Mouse (Mus musculus) limb, embryonic 11.5 days (tissue): ENCODE measurements around the gene Myh9. TPM values are rescaled to one million over a fixed set of nuclear protein-coding genes. Genes with fewer than 3 reads are reported as not detected.

Experiments
- ATAC-seq: fragments of 200-750 bp; cut with Nextera tagmentation; 2 replicates; pipeline ENCODE4 v1.8.0; 2017; ENCODE audit warnings: low read depth; ENCODE audit not compliant: insufficient number of reproducible peaks, low FRiP score, low TSS enrichment
- DNase-seq: peaks from one replicate; pipeline ENCODE4 v3.0.0-alpha.2; 2015; ENCODE audit warnings: low spot score
- H3K27ac ChIP-seq: fragments of 300-500 bp; sonication (generic); replicated peaks from 2 replicates; pipeline ENCODE4 v1.5.1; 2014; ENCODE audit warnings: low read depth, mild to moderate bottlenecking, low read length
- H3K27me3 ChIP-seq: fragments of 300-500 bp; sonication (generic); 2 replicates; pipeline ENCODE4 v1.6.1; 2014; ENCODE audit warnings: mild to moderate bottlenecking, low read length, mixed read lengths; ENCODE audit not compliant: control insufficient read depth, insufficient read depth
- H3K36me3 ChIP-seq: fragments of 300-500 bp; sonication (generic); 2 replicates; pipeline ENCODE4 v1.6.1; 2014; ENCODE audit warnings: mild to moderate bottlenecking, low read length, moderate library complexity, mixed read lengths; ENCODE audit not compliant: control insufficient read depth, insufficient read depth
- H3K4me1 ChIP-seq: fragments of 300-500 bp; sonication (generic); 2 replicates; pipeline ENCODE4 v1.6.1; 2014; ENCODE audit warnings: low read length, mixed read lengths; ENCODE audit not compliant: control insufficient read depth, insufficient read depth
- H3K4me2 ChIP-seq: fragments of 300-500 bp; sonication (generic); 2 replicates; pipeline ENCODE4 v1.6.1; 2014; ENCODE audit warnings: low read depth, mild to moderate bottlenecking, moderate library complexity; ENCODE audit not compliant: severe bottlenecking
- H3K4me3 ChIP-seq: fragments of 300-500 bp; sonication (generic); 2 replicates; pipeline ENCODE4 v1.5.1; 2014; ENCODE audit warnings: low read depth, low read length
- H3K9ac ChIP-seq: fragments of 300-500 bp; sonication (generic); 2 replicates; pipeline ENCODE4 v1.6.1; 2014; ENCODE audit warnings: mild to moderate bottlenecking, low read length
- H3K9me3 ChIP-seq: fragments of 300-500 bp; sonication (generic); 2 replicates; pipeline ENCODE4 v1.6.1; 2016; ENCODE audit warnings: low read length; ENCODE audit not compliant: control insufficient read depth
- WGBS: fragments of 180-500 bp; shearing (Covaris S2); extraction: QIAGEN DNeasy Blood & Tissue Kit; methylation state at CpG from one replicate; pipeline ENCODE4 v1.1.7; 2014; 5-methylcytosine and 5-hydroxymethylcytosine counted together
- polyA plus RNA-seq: library from polyadenylated mRNA; unstranded; fragments of >200 nt; fragmentation: Nextera tagmentation; extraction: Ambion mirVana; gene quantifications from 2 replicates; pipeline ENCODE4 v1.2.1, GENCODE M21; 2014

Gene Myh9
- polyA plus RNA-seq, 1 experiment from 2014 or later, result 33.2 TPM

DNA sequence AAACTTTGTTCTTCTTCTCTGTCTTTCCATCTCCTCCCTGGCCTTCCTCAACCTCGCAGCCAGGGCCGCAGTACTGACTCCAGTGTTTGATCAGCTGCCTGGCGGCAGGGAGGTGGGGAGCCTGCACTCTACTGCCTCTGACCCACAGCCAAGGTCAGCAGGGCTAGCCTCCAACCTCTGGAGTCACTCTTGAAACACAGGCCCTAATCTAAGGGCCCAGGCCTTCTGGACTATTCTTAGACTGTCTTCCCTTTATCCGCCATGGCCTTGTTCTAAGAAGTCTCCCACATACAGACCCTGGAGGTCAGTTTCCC is 41.7 kb upstream of the Myh9 start:
- ATAC-seq, result no peak
- no peaks in the 10 kb centered on the region for H3K36me3 ChIP-seq
- H3K27me3 ChIP-seq, result no peaks in the 10 kb centered on the region
- peak overlapping the region; percentile 47 for H3K9ac ChIP-seq
- peak overlapping the region; percentile 70 for H3K27ac ChIP-seq
- no peak overlapping the region for H3K4me3 ChIP-seq
- peaks cover 19% of the 10 kb centered on the region for H3K4me1 ChIP-seq
- H3K9me3 ChIP-seq, result no peaks in the 10 kb centered on the region
- no peak overlapping the region for H3K4me2 ChIP-seq
- 50% methylated on average over 4 of the region's 4 CpGs for WGBS
- DNase-seq, result no peak

- ATAC-seq, result peak; percentile 28; the same call in 1 of the 2 replicates
- Histone ChIP-seq H3K27ac (peak overlapping the region; percentile 70), H3K4me3 (no peak overlapping the region), H3K4me2 (peak overlapping the region; percentile 20; the same call in 1 of the 2 replicates), H3K36me3 (no peaks in the 10 kb centered on the region), H3K4me1 (peaks cover 19% of the 10 kb centered on the region), H3K27me3 (no peaks in the 10 kb centered on the region), H3K9ac (peak overlapping the region; percentile 47), H3K9me3 (no peaks in the 10 kb centered on the region)
- DNase-seq, result peak; percentile 73
- WGBS, result 9% methylated on average over 17 of the region's 17 CpGs
Observed at GRCm38 (mm10) chr15:77882797-77883696, 41.1 kb upstream of the Myh9 start.

DNA sequence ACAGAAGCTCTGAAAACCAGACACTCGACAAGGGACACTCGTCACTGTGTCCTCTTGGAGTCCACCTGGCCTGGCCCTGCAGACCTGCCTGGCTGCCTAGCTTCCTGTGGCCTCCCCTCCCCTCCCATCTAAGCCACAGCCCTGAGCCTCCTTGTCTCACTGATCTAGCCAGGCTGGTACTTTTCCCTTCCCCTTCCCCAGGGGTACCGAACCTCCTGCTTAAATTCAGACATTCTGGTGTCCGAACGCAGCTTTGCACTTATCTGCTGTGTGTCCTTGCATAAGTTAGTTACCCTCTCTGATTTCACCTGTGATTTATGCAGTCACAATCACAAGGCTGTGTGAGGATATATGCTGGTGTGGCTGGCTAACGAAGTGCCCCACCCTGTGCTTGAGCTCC is 40.3 kb upstream of the Myh9 start:
- Histone ChIP-seq H3K27me3 (no peaks in the 10 kb centered on the region), H3K36me3 (no peaks in the 10 kb centered on the region), H3K4me3 (no peak overlapping the region), H3K4me1 (peaks cover 19% of the 10 kb centered on the region), H3K9ac (no peak overlapping the region), H3K27ac (no peak overlapping the region; the same call in 1 of the 2 replicates), H3K9me3 (no peaks in the 10 kb centered on the region), H3K4me2 (no peak overlapping the region)
- ATAC-seq, result peak; percentile 5; the same call in 1 of the 2 replicates
- no peak for DNase-seq
- 52% methylated on average over 6 of the region's 6 CpGs for whole genome bisulfite sequencing

DNA sequence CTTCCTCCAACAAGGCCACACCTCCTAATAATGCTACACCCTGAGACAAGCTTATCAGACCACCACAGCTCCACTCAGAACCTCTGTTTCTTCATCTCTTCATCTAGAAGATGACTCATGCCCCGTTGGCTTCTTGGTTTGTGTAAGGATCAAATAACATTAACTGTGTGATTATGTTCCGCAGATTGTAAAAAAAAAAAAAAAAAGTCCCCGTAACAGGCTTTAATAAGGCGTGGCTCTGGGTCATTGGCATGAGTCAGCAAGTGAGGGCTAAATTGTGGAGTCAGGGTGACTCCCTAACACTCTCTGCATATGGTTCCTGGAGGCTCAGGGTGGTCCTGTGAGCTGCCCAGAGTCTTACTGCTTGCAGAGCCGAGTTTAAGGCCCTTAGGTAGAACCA is 39.7 kb upstream of the Myh9 start:
- Histone ChIP-seq H3K27ac (no peak overlapping the region), H3K9me3 (no peaks in the 10 kb centered on the region), H3K4me1 (peaks cover 19% of the 10 kb centered on the region), H3K9ac (no peak overlapping the region), H3K4me3 (no peak overlapping the region), H3K4me2 (no peak overlapping the region), H3K27me3 (no peaks in the 10 kb centered on the region), H3K36me3 (no peaks in the 10 kb centered on the region)
- 43% methylated on average over 5 of the region's 5 CpGs for WGBS
- no peak for ATAC-seq
- DNase-seq, result no peak

DNA sequence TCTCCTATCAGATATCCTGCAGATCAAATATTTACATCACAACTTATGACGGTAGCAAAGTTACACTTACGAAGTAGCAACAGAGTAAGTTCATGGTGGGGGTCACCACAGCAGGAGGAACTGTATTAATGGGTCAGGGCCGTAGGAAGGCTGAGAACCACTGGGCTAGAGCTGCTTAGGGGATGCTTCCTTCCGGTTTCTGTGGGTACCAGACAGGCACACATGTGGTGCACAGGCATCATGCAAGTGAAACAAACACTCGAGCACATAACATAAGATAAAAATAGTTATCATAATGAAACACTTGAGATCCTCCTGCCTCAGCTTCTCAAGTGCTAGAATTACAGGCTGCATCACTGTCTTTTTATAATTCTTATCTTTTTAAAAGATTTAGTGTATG is 38.8 kb upstream of the Myh9 start:
- 88% methylated on average over 5 of the region's 5 CpGs for WGBS
- H3K27ac ChIP-seq, result no peak overlapping the region

GRCm38 (mm10) chr15:77879756-77880155 is 37.8 kb upstream of the Myh9 start:
- no peaks in the 10 kb centered on the region for H3K9me3 ChIP-seq
- DNase-seq (no peak), ATAC-seq (no peak)
- H3K4me2 ChIP-seq, result no peak overlapping the region
- H3K27me3 ChIP-seq, result no peaks in the 10 kb centered on the region
- no peak overlapping the region for H3K9ac ChIP-seq
- 89% methylated on average over 3 of the region's 3 CpGs for WGBS
- H3K4me1 ChIP-seq, result peaks cover 19% of the 10 kb centered on the region
- no peaks in the 10 kb centered on the region for H3K36me3 ChIP-seq
- no peak overlapping the region for H3K27ac ChIP-seq
- H3K4me3 ChIP-seq, result no peak overlapping the region

More for the DNA sequence above, 38.8 kb upstream of the Myh9 start:
- H3K4me1 ChIP-seq, result peaks cover 19% of the 10 kb centered on the region
- no peak overlapping the region for H3K4me3 ChIP-seq
- H3K36me3 ChIP-seq, result no peaks in the 10 kb centered on the region
- ATAC-seq (no peak), DNase-seq (no peak)
- no peaks in the 10 kb centered on the region for H3K9me3 ChIP-seq
- no peak overlapping the region for H3K4me2 ChIP-seq
- H3K27me3 ChIP-seq, result no peaks in the 10 kb centered on the region
- H3K9ac ChIP-seq, result no peak overlapping the region

DNA sequence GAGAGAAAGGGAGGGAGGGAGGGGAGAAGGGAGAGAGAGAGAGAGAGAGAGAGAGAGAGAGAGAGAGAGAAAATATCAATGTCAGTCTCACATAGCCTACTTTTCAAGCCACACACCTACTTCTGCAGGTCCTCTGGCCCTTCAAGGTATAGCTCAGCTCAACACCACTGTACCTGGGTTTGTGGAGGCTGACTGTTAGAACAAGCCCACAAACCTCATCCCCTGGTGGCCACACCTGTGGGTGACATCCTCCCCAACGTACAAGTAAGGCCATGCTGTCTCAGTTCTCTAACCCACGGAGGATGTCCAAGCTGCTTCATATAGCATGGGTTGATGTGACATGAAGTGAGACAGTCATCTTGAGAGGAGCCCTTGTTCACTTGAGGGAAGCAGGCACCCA is 35.2 kb upstream of the Myh9 start:
- no peak overlapping the region for H3K9ac ChIP-seq
- H3K36me3 ChIP-seq, result no peaks in the 10 kb centered on the region
- H3K4me3 ChIP-seq, result no peak overlapping the region
- no peak overlapping the region for H3K27ac ChIP-seq
- 80% methylated on average over 2 of the region's 2 CpGs for WGBS
- ATAC-seq (no peak), DNase-seq (no peak)
- H3K4me1 ChIP-seq, result peaks cover 3% of the 10 kb centered on the region
- H3K27me3 ChIP-seq, result no peaks in the 10 kb centered on the region
- H3K4me2 ChIP-seq, result no peak overlapping the region
- no peaks in the 10 kb centered on the region for H3K9me3 ChIP-seq

- Histone ChIP-seq H3K9me3 (no peaks in the 10 kb centered on the region), H3K4me1 (no peaks in the 10 kb centered on the region; the same call in 1 of the 2 replicates), H3K36me3 (no peaks in the 10 kb centered on the region), H3K27ac (no peak overlapping the region), H3K9ac (no peak overlapping the region), H3K4me3 (no peak overlapping the region), H3K4me2 (no peak overlapping the region), H3K27me3 (no peaks in the 10 kb centered on the region)
- DNase-seq, result no peak
- WGBS, result 87% methylated on average over 3 of the region's 3 CpGs
- no peak for ATAC-seq
Observed at GRCm38 (mm10) chr15:77876716-77877115, 34.7 kb upstream of the Myh9 start.
